Mouse (Mus musculus) lung, adult 2 months (tissue): ENCODE results near the gene Metrn.

ENCODE experiments used
- CTCF ChIP-seq: fragments of 200-500 bp; IDR thresholded peaks from 2 replicates; pipeline ENCODE4 v1.5.1; 2011; ENCODE audit warnings: mild to moderate bottlenecking, low read length, control low read depth; ENCODE audit not compliant: insufficient read depth
- POLR2A ChIP-seq: fragments of 200-500 bp; IDR thresholded peaks from 2 replicates; pipeline ENCODE4 v1.6.1; 2011; ENCODE audit warnings: low read depth, mild to moderate bottlenecking, control low read depth, low read length, borderline replicate concordance; ENCODE audit errors: extremely low read depth

DNA sequence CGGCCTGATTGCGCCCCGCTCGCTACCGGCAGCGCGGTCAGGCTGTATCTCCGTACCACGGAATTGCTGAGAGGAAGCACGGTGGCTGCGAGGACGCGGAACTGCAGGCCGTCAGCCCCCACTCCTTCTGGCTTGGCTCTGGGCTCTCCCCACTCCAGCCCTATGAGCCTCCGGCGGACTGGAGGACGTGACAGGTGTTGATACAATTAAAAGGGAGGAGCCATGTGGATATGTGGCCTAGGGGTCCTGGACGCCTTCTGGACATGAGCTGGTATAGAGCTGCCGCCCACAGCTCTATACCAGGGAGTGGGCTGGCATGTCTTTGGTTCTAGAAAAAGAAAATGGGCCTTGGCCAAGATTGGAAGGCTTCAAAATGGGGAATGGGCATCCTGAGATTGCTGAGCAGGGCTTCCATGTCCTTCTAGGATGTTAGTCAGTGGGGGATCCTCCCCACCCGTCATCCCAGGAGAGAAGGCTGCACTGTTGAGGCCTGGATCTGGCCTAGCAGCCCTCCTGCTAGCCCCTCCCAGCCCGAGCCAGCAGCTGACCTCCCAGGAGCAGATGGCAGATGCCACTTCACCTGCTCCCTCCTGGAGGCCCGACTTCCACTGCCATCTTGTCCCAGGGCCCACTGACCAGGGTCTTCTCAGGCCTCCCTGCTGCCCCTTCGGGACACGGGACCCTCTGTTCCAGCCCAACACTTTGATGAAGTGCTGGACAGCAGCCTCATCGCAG is 12.8 kb upstream of the Metrn start:
- TF ChIP-seq POLR2A: no peak
- no peak for TF ChIP-seq CTCF
